Mouse (Mus musculus): Measurements from ENCODE around the gene Gm21776.
"Not testable (repeated sequence)": the region's sequence is repeated elsewhere in the genome, so short reads cannot be mapped to it uniquely, and the experiment has no call there.

Gene Gm21776

DNA sequence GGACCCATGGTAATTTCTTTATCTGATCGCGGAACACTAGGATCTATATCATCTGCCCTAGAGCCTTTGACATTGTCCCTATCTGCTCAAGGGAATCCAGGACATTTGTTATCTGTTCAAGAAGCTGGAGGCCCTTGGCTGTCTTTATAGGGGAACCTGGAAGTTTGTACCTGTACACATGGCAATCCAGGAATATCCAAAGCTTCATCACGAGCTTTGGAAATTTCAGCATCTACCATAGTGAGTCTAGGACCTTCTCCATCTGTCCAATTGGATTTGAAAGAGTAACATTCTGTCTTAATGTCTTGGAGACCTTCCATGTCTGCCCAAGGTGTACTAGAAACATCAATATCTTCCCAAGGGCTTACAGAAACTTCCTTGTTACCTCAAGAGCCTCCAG is at the start of gene Gm21776:
TSS of gene Gm21776 (plus strand) at position 301 of the 400 bp plus-strand sequence.
- DNase-seq (ENCODE audit: low spot score): not testable (repeated sequence)
